Mouse (Mus musculus) small intestine, adult 2 months (tissue): ENCODE measurements around the gene Tle3.

Experiments used
- CTCF ChIP-seq: fragments of 200-500 bp; IDR thresholded peaks from 2 replicates; pipeline ENCODE4 v1.5.1; 2012; ENCODE audit warnings: low read depth, mild to moderate bottlenecking, control low read depth, inconsistent platforms, low read length, moderate library complexity, mixed read lengths; ENCODE audit not compliant: insufficient replicate concordance, insufficient read length; ENCODE audit errors: extremely low read depth
- POLR2A ChIP-seq: fragments of 200-500 bp; IDR thresholded peaks from 2 replicates; pipeline ENCODE4 v1.6.1; 2012; ENCODE audit warnings: low read depth, mild to moderate bottlenecking, control low read depth, inconsistent platforms, low read length, moderate library complexity

DNA sequence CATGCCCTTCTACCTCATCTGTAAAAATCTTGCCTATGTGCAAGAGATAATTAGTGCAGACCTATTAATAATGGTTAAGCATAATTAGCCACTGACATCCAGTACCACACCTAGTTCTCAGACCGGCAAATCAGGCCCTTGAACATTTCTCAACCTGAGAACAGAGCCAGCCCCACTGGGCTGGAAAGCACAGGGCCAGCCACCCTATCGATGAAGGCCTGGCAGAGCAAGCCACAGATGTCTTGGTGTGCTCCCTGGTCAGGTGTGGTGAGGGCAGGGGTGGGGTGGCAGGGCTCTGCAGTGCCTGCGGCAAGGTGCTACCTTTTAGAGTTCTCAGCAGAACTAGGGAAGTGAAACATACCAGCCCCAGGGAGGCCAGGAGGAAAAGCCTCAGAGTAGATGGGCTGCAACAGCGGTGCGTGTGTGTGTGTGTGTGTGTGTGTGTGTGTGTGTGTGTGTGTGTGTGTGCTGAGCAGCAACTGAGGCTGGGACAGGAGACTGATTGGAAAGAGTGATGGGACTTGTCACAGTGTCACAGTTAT lies 77.3 kb downstream of the Tle3 start:
- TF ChIP-seq CTCF (no peak), POLR2A (no peak)
